Mouse (Mus musculus): ENCODE data around the gene Etfrf1. TPM values are rescaled to one million over a fixed set of nuclear protein-coding genes. Genes with fewer than 3 reads are reported as not detected.

The Etfrf1 gene
- polyA plus RNA-seq, 1 experiment from 2014 or later = 71.3 TPM

GRCm38 (mm10) chr6:145224246-145224645, 13.3 kb downstream of the Etfrf1 start:
- no peak for TF ChIP-seq CTCF (IDR thresholded peaks at IDR 0.05)
- no peak for ATAC-seq
- no peaks in the 10 kb centered on the region for H3K27me3 ChIP-seq
- ChIA-PET CTCF (interaction anchor here (0.8 to 3.9 kb wide), 4 partner anchors 9 to 117 kb away, joined by 4 to 15 read pairs (median 6); partner anchors contain the start of genes Casc1 and Etfrf1), POLR2A (no interaction called here)
- DNase-seq (ENCODE audit: low read depth, low spot score) = no peak
- in situ Hi-C loops (cut with MboI; ENCODE audit: low pct_unique_long_range_greater_than_20kb) = no loop called here

GRCm38 (mm10) chr6:145226296-145226695, 15.4 kb downstream of the Etfrf1 start:
- ATAC-seq = no peak
- no peak for TF ChIP-seq CTCF (IDR thresholded peaks at IDR 0.05)
- CTCF ChIA-PET = interaction anchor here (2.7 to 6.8 kb wide), 2 partner anchors 11 to 16 kb away, joined by 10 to 44 read pairs; no protein-coding TSS in a partner anchor
- no peaks in the 10 kb centered on the region for H3K27me3 ChIP-seq
- DNase-seq (ENCODE audit: low read depth, low spot score) = no peak
- in situ Hi-C loops (cut with MboI; ENCODE audit: low pct_unique_long_range_greater_than_20kb) = loop anchor here (25.0 kb wide), 1 partner anchor 561 kb away; no protein-coding TSS in a partner anchor
- POLR2A ChIA-PET = no interaction called here

- ATAC-seq (no peak), DNase-seq (ENCODE audit: low read depth, low spot score) (no peak)
- H3K27me3 ChIP-seq = no peaks in the 10 kb centered on the region
- ChIA-PET CTCF (interaction anchor here (1.7 kb wide), 1 partner anchor 10 kb away, joined by 5 read pairs; no protein-coding TSS in a partner anchor), POLR2A (no interaction called here)
- in situ Hi-C loops (cut with MboI; ENCODE audit: low pct_unique_long_range_greater_than_20kb) = loop anchor here (25.0 kb wide), 1 partner anchor 553 kb away; no protein-coding TSS in a partner anchor
- no peak for TF ChIP-seq CTCF (IDR thresholded peaks at IDR 0.05)
Measured at GRCm38 (mm10) chr6:145234391-145234790, 23.5 kb downstream of the Etfrf1 start.

- ATAC-seq (no peak), DNase-seq (ENCODE audit: low read depth, low spot score) (no peak)
Measured at GRCm38 (mm10) chr6:145235367-145235766, 24.4 kb downstream of the Etfrf1 start.

GRCm38 (mm10) chr6:145237148-145237547, 26.2 kb downstream of the Etfrf1 start:
- H3K27me3 ChIP-seq = no peaks in the 10 kb centered on the region
- ATAC-seq (no peak), DNase-seq (ENCODE audit: low read depth, low spot score) (no peak)
- ChIA-PET POLR2A (no interaction called here), CTCF (no interaction called here)
- no peak for TF ChIP-seq CTCF (IDR thresholded peaks at IDR 0.05)
- in situ Hi-C loops (cut with MboI; ENCODE audit: low pct_unique_long_range_greater_than_20kb) = loop anchor here (25.0 kb wide), 1 partner anchor 550 kb away; no protein-coding TSS in a partner anchor

More at GRCm38 (mm10) chr6:145235367-145235766, 24.4 kb downstream of the Etfrf1 start:
- no peaks in the 10 kb centered on the region for H3K27me3 ChIP-seq
- in situ Hi-C loops (cut with MboI; ENCODE audit: low pct_unique_long_range_greater_than_20kb) = loop anchor here (25.0 kb wide), 1 partner anchor 552 kb away; no protein-coding TSS in a partner anchor
- CTCF ChIA-PET = interaction anchor here (1.1 to 1.5 kb wide), 2 partner anchors 10 to 107 kb away, joined by 4 to 5 read pairs; no protein-coding TSS in a partner anchor
- no peak for TF ChIP-seq CTCF (IDR thresholded peaks at IDR 0.05)
- POLR2A ChIA-PET = no interaction called here

- H3K27me3 ChIP-seq = no peaks in the 10 kb centered on the region
- no peak for ATAC-seq
- in situ Hi-C loops (cut with MboI; ENCODE audit: low pct_unique_long_range_greater_than_20kb) = loop anchor here (25.0 kb wide), 1 partner anchor 547 kb away; no protein-coding TSS in a partner anchor
- no peak for DNase-seq (ENCODE audit: low read depth, low spot score)
- ChIA-PET POLR2A (interaction anchor here (1.2 kb wide), 1 partner anchor 29 kb away, joined by 4 read pairs; the partner anchor contains the start of genes Casc1 and Etfrf1), CTCF (interaction anchor here (1.1 to 8.0 kb wide), 5 partner anchors 11 to 106 kb away, joined by 3 to 101 read pairs (median 15); no protein-coding TSS in a partner anchor)
- TF ChIP-seq CTCF (IDR thresholded peaks at IDR 0.05) = no peak
Measured at GRCm38 (mm10) chr6:145240285-145240684, 29.4 kb downstream of the Etfrf1 start.

- ChIA-PET CTCF (interaction anchor here (0.7 to 8.0 kb wide), 11 partner anchors 13 to 153 kb away, joined by 3 to 101 read pairs (median 4); no protein-coding TSS in a partner anchor), POLR2A (interaction anchor here (0.5 to 1.1 kb wide), 2 partner anchors 99 to 110 kb away, joined by 3 to 4 read pairs; no protein-coding TSS in a partner anchor)
- no peak for ATAC-seq
- in situ Hi-C loops (cut with MboI; ENCODE audit: low pct_unique_long_range_greater_than_20kb) = loop anchor here (25.0 kb wide), 1 partner anchor 545 kb away; no protein-coding TSS in a partner anchor
- TF ChIP-seq CTCF (IDR thresholded peaks at IDR 0.05) = peak; percentile 53
- no peak for DNase-seq (ENCODE audit: low read depth, low spot score)
- no peaks in the 10 kb centered on the region for H3K27me3 ChIP-seq
Measured at GRCm38 (mm10) chr6:145242521-145242920, 31.6 kb downstream of the Etfrf1 start.

- H3K27me3 ChIP-seq = no peaks in the 10 kb centered on the region
- in situ Hi-C loops (cut with MboI; ENCODE audit: low pct_unique_long_range_greater_than_20kb) = loop anchor here (5.0 to 25.0 kb wide), 2 partner anchors 95 to 540 kb away; no protein-coding TSS in a partner anchor
- DNase-seq (ENCODE audit: low read depth, low spot score) (no peak), ATAC-seq (no peak)
- ChIA-PET POLR2A (no interaction called here), CTCF (interaction anchor here (1.2 to 1.4 kb wide), 4 partner anchors 10 to 95 kb away, joined by 3 to 6 read pairs (median 4); no protein-coding TSS in a partner anchor)
- no peak for TF ChIP-seq CTCF (IDR thresholded peaks at IDR 0.05)
Measured at GRCm38 (mm10) chr6:145246841-145247240, 35.9 kb downstream of the Etfrf1 start.

GRCm38 (mm10) chr6:145247886-145248285, 37.0 kb downstream of the Etfrf1 start:
- no peak for TF ChIP-seq CTCF (IDR thresholded peaks at IDR 0.05)
- ChIA-PET POLR2A (no interaction called here), CTCF (interaction anchor here (1.1 to 1.9 kb wide), 3 partner anchors 29 to 93 kb away, joined by 3 to 7 read pairs (median 3); no protein-coding TSS in a partner anchor)
- ATAC-seq (no peak), DNase-seq (ENCODE audit: low read depth, low spot score) (no peak)
- in situ Hi-C loops (cut with MboI; ENCODE audit: low pct_unique_long_range_greater_than_20kb) = loop anchor here (5.0 to 25.0 kb wide), 2 partner anchors 94 to 539 kb away; no protein-coding TSS in a partner anchor
- H3K27me3 ChIP-seq = no peaks in the 10 kb centered on the region

- peak; percentile 61 for ATAC-seq
- no peak for DNase-seq (ENCODE audit: low read depth, low spot score)
- no peaks in the 10 kb centered on the region for H3K27me3 ChIP-seq
- ChIA-PET CTCF (interaction anchor here (1.9 kb wide), 1 partner anchor 92 kb away, joined by 7 read pairs; no protein-coding TSS in a partner anchor), POLR2A (interaction anchor here (0.7 to 1.0 kb wide), 2 partner anchors 90 to 92 kb away, joined by 3 read pairs; no protein-coding TSS in a partner anchor)
- TF ChIP-seq CTCF (IDR thresholded peaks at IDR 0.05) = no peak
- in situ Hi-C loops (cut with MboI; ENCODE audit: low pct_unique_long_range_greater_than_20kb) = loop anchor here (5.0 to 25.0 kb wide), 2 partner anchors 93 to 538 kb away; no protein-coding TSS in a partner anchor
Measured at GRCm38 (mm10) chr6:145249291-145250184, 38.6 kb downstream of the Etfrf1 start.

Measured in Patski (cell line).